Comparison of ENCODE assay signal across 12 mouse cellular contexts in the genomic region with DNA sequence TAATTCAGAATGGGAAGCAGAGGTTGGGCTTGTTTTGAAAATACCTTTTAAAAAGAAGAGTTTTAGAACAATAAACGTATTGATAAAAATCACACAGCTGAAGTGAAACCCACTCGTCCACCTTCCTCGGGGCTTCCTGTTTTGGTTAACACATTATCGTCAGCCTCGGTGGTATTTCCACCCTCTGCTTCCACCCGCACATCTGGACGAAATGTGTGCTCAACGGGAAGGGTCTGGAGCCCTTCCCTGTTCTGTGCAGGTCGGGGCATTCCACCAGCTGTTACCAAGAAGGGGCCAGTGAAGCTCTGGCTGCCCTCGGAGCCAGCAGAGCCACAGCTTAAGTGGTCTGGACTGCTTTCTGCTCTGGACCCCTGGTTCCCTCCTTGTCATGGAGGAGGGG.
DNase-seq lines count a peak whose midpoint lies in the region; ATAC-seq and TF ChIP-seq lines count a peak whose summit lies in the region.
"Had no signal": no experiment of that assay in that cellular context is flagged by ENCODE, and none has a peak within 500 bp of the region (broad histone marks: within the 10 kb centered on the region; RNA-seq: fewer than 3 reads in every experiment).

No protein-coding gene starts in this region.

- H3K9me3 ChIP-seq in heart, embryonic 16.5 days (replicated peaks; ENCODE audit: control insufficient read depth, low read length) = no peaks in the 10 kb centered on the region
- H3K9me3 ChIP-seq in limb, embryonic 14.5 days (ENCODE audit: control insufficient read depth, low read length) = no peaks in the 10 kb centered on the region

- peak overlapping the region; percentile 16; the same call in 1 of the 2 replicates for H3K4me2 ChIP-seq in heart, embryonic 16.5 days (ENCODE audit: low read depth, low read length)
- H3K4me2 ChIP-seq in limb, embryonic 14.5 days (replicated peaks; ENCODE audit: low read depth, low read length, severe bottlenecking) = peak overlapping the region; percentile 11; the same call in 1 of the 2 replicates

- H3K9ac ChIP-seq in heart, embryonic 16.5 days (ENCODE audit: low read length) = no peak overlapping the region
- H3K9ac ChIP-seq in limb, embryonic 14.5 days (ENCODE audit: low read depth, low read length, severe bottlenecking) = no peak overlapping the region

- H3K4me3 ChIP-seq in heart, embryonic 16.5 days (ENCODE audit: low read length) = no peak overlapping the region
- H3K4me3 ChIP-seq in limb, embryonic 14.5 days (replicated peaks; ENCODE audit: low read length) = no peak overlapping the region

- H3K27me3 ChIP-seq in heart, embryonic 16.5 days (ENCODE audit: control insufficient read depth, insufficient read depth, low read length) = no peaks in the 10 kb centered on the region
- H3K27me3 ChIP-seq in limb, embryonic 14.5 days (ENCODE audit: control insufficient read depth, insufficient read depth, low read length) = no peaks in the 10 kb centered on the region

- H3K4me1 ChIP-seq in heart, embryonic 16.5 days (ENCODE audit: control insufficient read depth, insufficient read depth, low read length) = peaks cover 23% of the 10 kb centered on the region
- H3K4me1 ChIP-seq in limb, embryonic 14.5 days (ENCODE audit: control insufficient read depth, insufficient read depth, low read length) = peaks cover 14% of the 10 kb centered on the region

- no peak for DNase-seq in heart, adult 11 months
- DNase-seq in A20 (ENCODE audit: low read depth, low spot score) = peak; percentile 56
- peak; percentile 58 for DNase-seq in embryo, embryonic 10.5 days (ENCODE audit: low spot score)
- DNase-seq in limb, embryonic 14.5 days (ENCODE audit: low spot score) = no peak
- DNase-seq in left cerebral cortex, postnatal 36 days (ENCODE audit: low spot score in 2 of 2) = no peak
- DNase-seq in left cerebral cortex, postnatal 25 days (ENCODE audit: low spot score in 2 of 2) = no peak
- no peak for DNase-seq in adrenal gland, postnatal 10 days
- DNase-seq: adrenal gland, adult 2 months; cerebellum, postnatal 36 days; kidney, adult 11 months; lung, adult 2 months had no signal

- no peak overlapping the region for H3K27ac ChIP-seq in heart, embryonic 16.5 days (ENCODE audit: low read length)
- H3K27ac ChIP-seq in limb, embryonic 14.5 days (replicated peaks; ENCODE audit: low read depth, low read length) = peak overlapping the region; percentile 56

- intact Hi-C loops in left cerebral cortex, postnatal 36 days (cut with DNase I) = no loop called here
- intact Hi-C loops in left cerebral cortex, postnatal 25 days (cut with DNase I) = no loop called here

- no peaks in the 10 kb centered on the region for H3K36me3 ChIP-seq in heart, embryonic 16.5 days (ENCODE audit: control insufficient read depth, insufficient read depth)
- H3K36me3 ChIP-seq in limb, embryonic 14.5 days (ENCODE audit: control insufficient read depth, insufficient read depth, low read length) = no peaks in the 10 kb centered on the region

- 62% methylated on average over 10 of the region's 10 CpGs for WGBS in heart, embryonic 16.5 days
- WGBS in limb, embryonic 14.5 days = 9% methylated on average over 10 of the region's 10 CpGs

- no peak for TF ChIP-seq POLR2A in limb, embryonic 14.5 days (IDR thresholded peaks at IDR 0.05; ENCODE audit: borderline replicate concordance, extremely low read depth, insufficient read depth, insufficient read length)

- no peak for ATAC-seq in heart, embryonic 16.5 days (replicated peaks; ENCODE audit: extremely low read depth, insufficient read depth, low FRiP score)
- peak; percentile 57; the same call in 1 of the 2 replicates for ATAC-seq in limb, embryonic 14.5 days (ENCODE audit: low FRiP score, low read depth)

Comparison
In these comparisons a context has a peak if more than half of its experiments do, and no peak if none do; other contexts are left out.
1. DNase-seq: peak in A20 (single experiment) and embryo, embryonic 10.5 days (single experiment); none in heart, adult 11 months (single experiment), limb, embryonic 14.5 days (single experiment), left cerebral cortex, postnatal 36 days (0 of 2), left cerebral cortex, postnatal 25 days (0 of 2) and adrenal gland, postnatal 10 days (single experiment).